Mouse (Mus musculus) intestine, postnatal 0 days (tissue): ENCODE data around the gene Zfp831. TPM values are rescaled to one million over a fixed set of nuclear protein-coding genes. Genes with fewer than 3 reads are reported as not detected.
A peak's percentile ranks its signal among the peaks of the same experiment; 100 is the strongest.

ENCODE experiments used
- ATAC-seq: fragments of 200-750 bp; cut with Nextera tagmentation; 2 replicates; pipeline ENCODE4 v1.8.0; 2017; ENCODE audit warnings: mild to moderate bottlenecking, moderate TSS enrichment, moderate library complexity
- H3K27ac ChIP-seq: fragments of 300-500 bp; sonication (generic); 2 replicates; pipeline ENCODE4 v1.5.1; 2014; ENCODE audit warnings: mild to moderate bottlenecking, low read depth, low read length, moderate library complexity
- H3K27me3 ChIP-seq: fragments of 300-500 bp; sonication (generic); replicated peaks from 2 replicates; pipeline ENCODE4 v1.6.1; 2014; ENCODE audit warnings: low read length, mixed read lengths; ENCODE audit not compliant: control insufficient read depth, insufficient read depth
- H3K36me3 ChIP-seq: fragments of 300-500 bp; sonication (generic); 2 replicates; pipeline ENCODE4 v1.6.1; 2014; ENCODE audit warnings: mild to moderate bottlenecking, moderate library complexity; ENCODE audit not compliant: control insufficient read depth, insufficient read depth
- H3K4me1 ChIP-seq: fragments of 300-500 bp; sonication (generic); replicated peaks from 2 replicates; pipeline ENCODE4 v1.6.1; 2014; ENCODE audit warnings: antibody characterized with exemption, low read length, mixed read lengths; ENCODE audit not compliant: control insufficient read depth, insufficient read depth
- H3K4me2 ChIP-seq: fragments of 300-500 bp; sonication (generic); replicated peaks from 2 replicates; pipeline ENCODE4 v1.6.1; 2014; ENCODE audit warnings: low read depth, mild to moderate bottlenecking, moderate library complexity
- H3K4me3 ChIP-seq: fragments of 300-500 bp; sonication (generic); 2 replicates; pipeline ENCODE4 v1.5.1; 2014; ENCODE audit warnings: low read depth, low read length
- H3K9ac ChIP-seq: fragments of 300-500 bp; sonication (generic); 2 replicates; pipeline ENCODE4 v1.6.1; 2014; ENCODE audit warnings: mild to moderate bottlenecking, low read depth, low read length
- H3K9me3 ChIP-seq: fragments of 300-500 bp; sonication (generic); 2 replicates; pipeline ENCODE4 v1.6.1; 2016; ENCODE audit warnings: mixed run types; ENCODE audit not compliant: control insufficient read depth
- CTCF ChIP-seq: sonication (generic); IDR thresholded peaks from 2 replicates; pipeline ENCODE4 v1.5.1; 2016; ENCODE audit warnings: low read depth, mild to moderate bottlenecking, control low read depth, antibody characterized with exemption, moderate library complexity
- WGBS: fragments of 180-500 bp; shearing (Covaris S2); extraction: QIAGEN DNeasy Blood & Tissue Kit; methylation state at CpG from one replicate; pipeline ENCODE4 v1.1.7; 2014; 5-methylcytosine and 5-hydroxymethylcytosine counted together
- polyA plus RNA-seq: library from polyadenylated mRNA; unstranded; fragments of >200 nt; fragmentation: Nextera tagmentation; extraction: Ambion mirVana; gene quantifications from 2 replicates; pipeline ENCODE4 v1.2.1, GENCODE M21; 2015

Gene Zfp831
- polyA plus RNA-seq, 1 experiment from 2014 or later = not detected

DNA sequence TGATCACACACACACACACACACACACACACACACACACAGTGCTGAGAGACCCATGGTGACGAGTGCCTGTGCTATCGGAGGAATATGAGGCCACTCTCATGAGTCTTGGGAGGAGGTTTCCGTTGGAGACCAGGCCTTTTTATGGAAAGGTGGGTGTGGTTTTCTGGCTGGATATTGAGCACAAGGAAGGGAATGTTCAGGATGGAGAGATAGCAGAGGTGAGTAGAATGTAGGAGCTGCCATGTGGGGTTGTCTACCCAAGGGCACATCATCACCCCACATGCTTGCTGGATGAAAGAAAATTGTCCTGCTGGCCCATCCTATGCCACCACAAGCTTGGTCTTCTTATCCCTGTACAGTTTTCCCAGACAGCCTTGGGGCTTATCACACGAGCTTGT lies 16.5 kb downstream of the Zfp831 start:
- Histone ChIP-seq H3K36me3 (no peaks in the 10 kb centered on the region), H3K9ac (no peak overlapping the region), H3K4me3 (no peak overlapping the region), H3K4me1 (peaks cover 6% of the 10 kb centered on the region), H3K9me3 (no peaks in the 10 kb centered on the region), H3K4me2 (no peak overlapping the region; the same call in 1 of the 2 replicates), H3K27me3 (no peaks in the 10 kb centered on the region), H3K27ac (no peak overlapping the region)
- peak; percentile 32 for ATAC-seq
- 32% methylated on average over 4 of the region's 4 CpGs for WGBS
- no peak for TF ChIP-seq CTCF

DNA sequence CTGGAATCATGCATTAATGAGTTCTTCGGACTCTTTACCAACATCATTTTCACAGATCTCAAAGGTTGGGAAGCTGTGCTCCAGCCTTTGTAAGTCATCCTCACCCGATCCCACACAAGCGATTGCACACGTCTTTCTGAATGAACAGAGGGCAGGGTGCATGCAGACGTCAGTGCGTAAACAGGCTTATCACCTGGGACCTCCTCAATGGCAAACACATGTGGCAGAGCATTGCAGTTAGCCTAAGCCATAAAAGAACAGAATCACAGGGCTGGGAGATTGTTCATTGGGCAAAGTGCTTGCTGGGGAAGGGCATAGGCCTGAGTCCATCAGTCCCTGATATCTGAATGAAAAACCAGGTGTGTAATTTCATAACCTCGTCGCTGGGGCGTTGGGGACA lies 17.0 kb downstream of the Zfp831 start:
- Histone ChIP-seq H3K4me1 (peaks cover 6% of the 10 kb centered on the region), H3K9me3 (no peaks in the 10 kb centered on the region), H3K36me3 (no peaks in the 10 kb centered on the region), H3K9ac (no peak overlapping the region), H3K4me3 (no peak overlapping the region), H3K27ac (peak overlapping the region; percentile 41; the same call in 1 of the 2 replicates), H3K27me3 (no peaks in the 10 kb centered on the region), H3K4me2 (no peak overlapping the region; the same call in 1 of the 2 replicates)
- peak; percentile 97 for ATAC-seq
- WGBS = 40% methylated on average over 9 of the region's 9 CpGs
- peak; percentile 18; the same call in 1 of the 2 replicates for TF ChIP-seq CTCF

DNA sequence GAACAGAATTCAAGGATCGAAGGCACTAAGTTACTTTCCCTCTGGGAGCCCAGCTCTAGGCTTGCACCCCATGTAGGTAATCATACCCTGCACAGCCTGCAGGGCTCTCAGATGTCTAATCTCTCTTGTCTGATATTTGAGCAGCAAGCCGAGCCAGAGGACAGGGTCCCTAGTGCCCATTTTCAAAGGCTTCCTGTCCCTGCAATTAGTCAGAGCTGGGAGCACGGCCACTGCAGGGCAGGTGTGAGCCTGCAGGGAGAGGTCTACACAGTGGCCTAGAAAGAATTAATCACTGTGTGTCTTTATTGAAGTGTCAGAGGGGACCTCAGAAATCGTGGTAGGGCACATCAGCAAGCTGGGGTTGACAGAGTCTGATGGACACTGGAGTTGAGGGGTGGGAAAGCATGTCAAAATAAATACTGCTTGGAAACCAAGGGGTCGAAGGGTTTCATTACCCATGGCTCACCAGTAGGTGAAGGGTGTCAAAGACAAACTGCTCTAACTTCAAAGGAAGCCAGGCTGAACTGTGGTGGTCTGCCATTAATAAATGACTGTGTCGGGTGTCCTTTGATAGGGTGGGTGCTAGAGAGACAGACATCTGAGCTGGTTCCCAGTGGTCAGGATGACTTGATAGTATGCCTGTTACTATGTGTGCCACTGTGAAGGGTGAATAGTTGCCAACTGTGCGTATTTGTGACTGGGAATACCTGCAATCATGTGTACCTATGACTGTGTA lies 18.3 kb downstream of the Zfp831 start:
- WGBS = 51% methylated on average over 7 of the region's 7 CpGs
- no peak overlapping the region for H3K4me3 ChIP-seq
- H3K4me1 ChIP-seq = peaks cover 6% of the 10 kb centered on the region
- H3K9me3 ChIP-seq = no peaks in the 10 kb centered on the region
- H3K36me3 ChIP-seq = no peaks in the 10 kb centered on the region
- H3K9ac ChIP-seq = no peak overlapping the region
- no peak overlapping the region for H3K27ac ChIP-seq
- no peak for ATAC-seq
- H3K4me2 ChIP-seq = no peak overlapping the region
- no peaks in the 10 kb centered on the region for H3K27me3 ChIP-seq
- no peak for TF ChIP-seq CTCF

DNA sequence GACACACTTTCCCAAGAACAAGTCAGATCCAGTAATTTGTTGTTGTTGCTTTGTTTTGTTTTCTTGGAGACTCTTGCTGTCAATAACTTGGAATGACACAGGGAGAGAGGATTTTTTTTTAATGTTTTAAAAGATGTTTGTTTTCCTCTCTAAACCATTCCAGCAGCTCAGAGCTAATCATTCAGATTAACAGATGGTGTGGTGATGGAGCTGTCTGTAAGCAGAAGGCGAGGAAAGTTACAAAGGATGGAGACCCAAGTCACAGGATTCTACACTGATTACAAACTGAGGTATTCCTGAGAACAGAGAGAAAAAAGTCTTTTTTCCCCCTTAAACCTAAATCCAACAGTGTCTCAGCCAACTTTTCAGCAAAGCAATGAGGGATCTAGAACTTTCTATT lies 19.3 kb downstream of the Zfp831 start:
- no peaks in the 10 kb centered on the region for H3K9me3 ChIP-seq
- H3K4me3 ChIP-seq = no peak overlapping the region
- no peak overlapping the region for H3K9ac ChIP-seq
- no peak overlapping the region for H3K27ac ChIP-seq
- 72% methylated on average over 1 of the region's 1 CpGs for WGBS
- H3K4me2 ChIP-seq = no peak overlapping the region
- H3K36me3 ChIP-seq = no peaks in the 10 kb centered on the region
- no peak for ATAC-seq
- no peaks in the 10 kb centered on the region for H3K27me3 ChIP-seq
- H3K4me1 ChIP-seq = peaks cover 6% of the 10 kb centered on the region
- TF ChIP-seq CTCF = no peak

DNA sequence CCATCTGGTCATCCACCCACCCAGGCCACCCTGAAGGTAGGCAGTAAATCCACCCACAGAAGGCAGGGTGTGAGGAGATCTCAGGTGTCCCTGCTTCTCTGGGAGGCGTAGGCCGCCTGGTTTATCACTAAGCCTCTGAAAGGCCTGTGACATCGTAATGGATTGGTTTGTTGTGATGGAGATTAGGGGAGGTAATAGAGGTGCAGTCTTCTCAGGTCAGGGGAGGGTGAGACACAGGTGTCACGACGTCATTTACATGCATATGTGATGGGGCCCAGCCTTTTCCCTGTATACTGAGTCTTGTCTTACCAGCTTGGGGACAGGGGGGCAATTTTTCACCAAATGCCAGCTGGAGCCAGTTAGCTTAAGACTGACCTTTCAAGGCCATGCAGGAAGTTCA lies 22.1 kb downstream of the Zfp831 start:
- no peaks in the 10 kb centered on the region for H3K9me3 ChIP-seq
- no peak for ATAC-seq
- peaks cover 6% of the 10 kb centered on the region for H3K4me1 ChIP-seq
- no peak overlapping the region for H3K27ac ChIP-seq
- no peaks in the 10 kb centered on the region for H3K27me3 ChIP-seq
- H3K36me3 ChIP-seq = no peaks in the 10 kb centered on the region
- no peak overlapping the region for H3K9ac ChIP-seq
- no peak overlapping the region for H3K4me3 ChIP-seq
- no peak overlapping the region for H3K4me2 ChIP-seq
- WGBS = 48% methylated on average over 5 of the region's 5 CpGs
- no peak for TF ChIP-seq CTCF

DNA sequence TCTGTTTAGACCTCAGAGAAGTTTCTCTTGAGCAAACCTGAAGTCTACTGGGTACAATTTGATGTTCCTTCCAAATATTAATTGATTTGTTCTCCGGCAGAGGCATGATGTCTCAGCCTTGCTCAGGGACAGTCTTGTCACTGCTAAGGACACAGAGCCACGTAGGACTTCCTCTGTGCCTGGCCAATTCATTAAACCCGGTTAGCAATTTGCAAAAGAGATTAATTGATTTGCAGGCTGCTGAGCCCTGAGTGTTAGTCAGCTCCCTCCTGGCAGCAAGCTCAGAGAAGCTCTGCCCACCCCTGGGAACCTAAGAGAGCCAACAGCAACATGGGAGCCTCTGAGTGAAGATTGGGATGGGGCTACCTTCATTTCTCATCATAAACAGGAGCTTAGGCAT lies 25.5 kb downstream of the Zfp831 start:
- Histone ChIP-seq H3K4me2 (no peak overlapping the region), H3K36me3 (no peaks in the 10 kb centered on the region), H3K9me3 (no peaks in the 10 kb centered on the region), H3K9ac (no peak overlapping the region), H3K27ac (no peak overlapping the region), H3K27me3 (no peaks in the 10 kb centered on the region), H3K4me3 (no peak overlapping the region), H3K4me1 (no peaks in the 10 kb centered on the region; the same call in 1 of the 2 replicates)
- WGBS = 66% methylated on average over 3 of the region's 3 CpGs
- TF ChIP-seq CTCF = no peak
- no peak for ATAC-seq
